Mouse (Mus musculus) MEL (cell line): ENCODE results near the gene Hist1h1t. TPM values are rescaled to one million over a fixed set of nuclear protein-coding genes. Genes with fewer than 3 reads are reported as not detected.
"Not testable (repeated sequence)": the region's sequence is repeated elsewhere in the genome, so short reads cannot be mapped to it uniquely, and the experiment has no call there.

ENCODE experiments used
- DNase-seq: peaks from one replicate; pipeline ENCODE4 v3.0.0; 2011; ENCODE audit warnings: low read depth, low spot score
- H3K27ac ChIP-seq: 2 replicates; pipeline ENCODE4 v1.5.1; 2012; ENCODE audit warnings: low read depth, mild to moderate bottlenecking, control low read depth, low read length, moderate library complexity; ENCODE audit not compliant: control insufficient read depth
- H3K27me3 ChIP-seq, 2 experiments: fragments of 150-350 bp in 1 of 2; sonication (generic) in 1 of 2; 2 replicates each; pipeline ENCODE4 v1.6.1; 2012; ENCODE audit warnings: low read length in 2 of 2, mild to moderate bottlenecking in 2 of 2, improper control_type of control experiment in 1 of 2, moderate library complexity in 1 of 2; ENCODE audit not compliant: insufficient read depth in 2 of 2, control insufficient read depth in 1 of 2
- H3K36me3 ChIP-seq, 2 experiments: 2 replicates each; pipeline ENCODE4 v1.6.1; 2012 to 2014; ENCODE audit warnings: low read length in 2 of 2, improper control_type of control experiment in 1 of 2, inconsistent platforms in 1 of 2, mild to moderate bottlenecking in 1 of 2; ENCODE audit not compliant: insufficient read depth in 2 of 2, control insufficient read depth in 1 of 2
- H3K4me1 ChIP-seq, 2 experiments: fragments of 150-350 bp in 1 of 2; sonication (generic) in 1 of 2; 2 replicates each; pipeline ENCODE4 v1.6.1; 2012; ENCODE audit warnings: low read length in 2 of 2, improper control_type of control experiment in 1 of 2, mild to moderate bottlenecking in 1 of 2; ENCODE audit not compliant: insufficient read depth in 2 of 2, control insufficient read depth in 1 of 2
- H3K4me3 ChIP-seq, 2 experiments: fragments of 150-350 bp in 1 of 2; sonication (generic) in 1 of 2; 2 replicates each; pipeline ENCODE4 v1.5.1; 2012; ENCODE audit warnings: low read depth in 2 of 2, low read length in 2 of 2, mild to moderate bottlenecking in 2 of 2, moderate library complexity in 2 of 2, control low read depth in 1 of 2, improper control_type of control experiment in 1 of 2; ENCODE audit not compliant: control insufficient read depth in 1 of 2, insufficient read depth in 1 of 2
- H3K79me2 ChIP-seq: 2 replicates; pipeline ENCODE4 v1.6.1; 2012; ENCODE audit warnings: mild to moderate bottlenecking, low read length, moderate library complexity; ENCODE audit not compliant: control insufficient read depth, poor library complexity, insufficient read depth
- H3K9ac ChIP-seq: 2 replicates; pipeline ENCODE4 v1.6.1; 2012; ENCODE audit warnings: low read depth, mild to moderate bottlenecking, control low read depth, low read length, moderate library complexity; ENCODE audit not compliant: control insufficient read depth, poor library complexity, severe bottlenecking
- H3K9me3 ChIP-seq: fragments of 150-350 bp; sonication (generic); replicated peaks from 2 replicates; pipeline ENCODE4 v1.6.1; 2012; ENCODE audit warnings: mild to moderate bottlenecking, low read length, improper control_type of control experiment, moderate library complexity; ENCODE audit not compliant: insufficient read depth
- EP300 ChIP-seq, 2 experiments: IDR thresholded peaks; 2 replicates each; pipeline ENCODE4 v1.6.1; 2011; ENCODE audit warnings: improper control_type of control experiment in 2 of 2, low read length in 2 of 2, low read depth in 1 of 2, mild to moderate bottlenecking in 1 of 2
- ETS1 ChIP-seq: IDR thresholded peaks from 2 replicates; pipeline ENCODE4 v1.6.1; 2012; ENCODE audit warnings: low read depth, mild to moderate bottlenecking, inconsistent platforms, low read length, improper control_type of control experiment, moderate library complexity
- MAFK ChIP-seq: IDR thresholded peaks from 2 replicates; pipeline ENCODE4 v1.6.1; 2011; ENCODE audit warnings: low read depth, mild to moderate bottlenecking, low read length, improper control_type of control experiment, borderline replicate concordance
- MAZ ChIP-seq: IDR thresholded peaks from 2 replicates; pipeline ENCODE4 v1.6.1; 2012; ENCODE audit warnings: low read depth, mild to moderate bottlenecking, inconsistent platforms, low read length, improper control_type of control experiment
- NRF1 ChIP-seq: IDR thresholded peaks from 2 replicates; pipeline ENCODE4 v1.6.1; 2014; ENCODE audit warnings: low read depth, mild to moderate bottlenecking, inconsistent platforms, low read length, improper control_type of control experiment, moderate library complexity; ENCODE audit not compliant: poor library complexity, insufficient read depth, severe bottlenecking
- POLR2A ChIP-seq, 2 experiments: IDR thresholded peaks; 2 replicates each; pipeline ENCODE4 v1.6.1; 2011 to 2012; ENCODE audit warnings: low read length in 2 of 2, mild to moderate bottlenecking in 2 of 2, control low read depth in 1 of 2, improper control_type of control experiment in 1 of 2, low read depth in 1 of 2, moderate library complexity in 1 of 2; ENCODE audit not compliant: control insufficient read depth in 1 of 2, insufficient read depth in 1 of 2, poor library complexity in 1 of 2
- POLR2AphosphoS5 ChIP-seq: IDR thresholded peaks from 2 replicates; pipeline ENCODE4 v1.6.1; 2012; ENCODE audit warnings: low read depth, borderline replicate concordance, mild to moderate bottlenecking, inconsistent platforms, low read length, moderate library complexity, mixed read lengths
- RAD21 ChIP-seq: IDR thresholded peaks from 2 replicates; pipeline ENCODE4 v1.6.1; 2011; ENCODE audit warnings: mild to moderate bottlenecking, low read depth, low read length, improper control_type of control experiment
- TBP ChIP-seq: IDR thresholded peaks from 2 replicates; pipeline ENCODE4 v1.8.0; 2011; ENCODE audit warnings: low read depth, low read length, improper control_type of control experiment
- TCF12 ChIP-seq: IDR thresholded peaks from 2 replicates; pipeline ENCODE4 v1.6.1; 2014; ENCODE audit warnings: low read depth, mild to moderate bottlenecking, inconsistent platforms, low read length, improper control_type of control experiment, moderate library complexity
- UBTF ChIP-seq: IDR thresholded peaks from 2 replicates; pipeline ENCODE4 v1.6.1; 2012; ENCODE audit warnings: low read depth, mild to moderate bottlenecking, inconsistent platforms, low read length, improper control_type of control experiment, moderate library complexity, borderline replicate concordance; ENCODE audit not compliant: insufficient read depth
- USF2 ChIP-seq, 2 experiments: IDR thresholded peaks; 2 replicates each; pipeline ENCODE4 v1.6.1; 2011 to 2012; ENCODE audit warnings: improper control_type of control experiment in 2 of 2, low read length in 2 of 2, borderline replicate concordance in 1 of 2, inconsistent platforms in 1 of 2, low read depth in 1 of 2, mild to moderate bottlenecking in 1 of 2; ENCODE audit not compliant: insufficient read depth in 1 of 2
- ZMIZ1 ChIP-seq: IDR thresholded peaks from 2 replicates; pipeline ENCODE4 v1.6.1; 2012; ENCODE audit warnings: low read depth, mild to moderate bottlenecking, inconsistent platforms, low read length, improper control_type of control experiment, moderate library complexity
- polyA plus RNA-seq, 2 experiments: library from polyadenylated mRNA; stranded (reverse) in 1 of 2; unstranded in 1 of 2; fragments of >175 nt in 1 of 2; fragments of >200 nt in 1 of 2; gene quantifications; 2 replicates each; pipeline versions ENCODE4 v1.2.1 to v1.2.4; 2012; ENCODE audit warnings: low replicate concordance in 2 of 2, low read depth in 1 of 2; ENCODE audit not compliant: insufficient read length in 2 of 2, insufficient read depth in 1 of 2, missing spikeins in 1 of 2
- total RNA-seq: library from RNA; depleted of rRNA; stranded (reverse); fragments of 300-350 nt; gene quantifications from 2 replicates; pipeline ENCODE4 v1.2.3, GENCODE M21; 2012

Hist1h1t gene
- total and polyA plus RNA-seq, 3 experiments, result 2.7 TPM; not detected in 2

GRCm38 (mm10) chr13:23682623-23682946 is 13.0 kb upstream of the Hist1h1t start:
- Histone ChIP-seq H3K27me3 (no peaks in the 10 kb centered on the region), H3K4me3 (peak overlapping the region; percentile 6 to 47; a peak in 3 of 4 replicates), H3K36me3 (peaks cover 0 to 19% of the 10 kb centered on the region in 2 experiments; a peak in 2 of 4 replicates), H3K79me2 (no peaks in the 10 kb centered on the region), H3K9me3 (no peaks in the 10 kb centered on the region), H3K27ac (peak overlapping the region; percentile 86), H3K4me1 (peaks cover 0 to 14% of the 10 kb centered on the region in 2 experiments; a peak in 2 of 4 replicates), H3K9ac (peak overlapping the region; percentile 75)
- no peak for TF ChIP-seq USF2 (IDR thresholded peaks at IDR 0.05; ENCODE audit: borderline replicate concordance in 1 of 2, insufficient read depth in 1 of 2, low read depth in 1 of 2, low read length in 2 of 2)
- no peak for TF ChIP-seq ZMIZ1
- no peak for TF ChIP-seq TCF12
- TF ChIP-seq EP300 (IDR thresholded peaks at IDR 0.05; ENCODE audit: low read depth in 1 of 2, low read length in 2 of 2), result no peak
- TF ChIP-seq RAD21, result no peak
- TF ChIP-seq NRF1, result no peak
- TF ChIP-seq TBP, result no peak
- no peak for TF ChIP-seq MAFK
- no peak for TF ChIP-seq POLR2AphosphoS5
- TF ChIP-seq ETS1, result no peak
- TF ChIP-seq MAZ, result no peak
- peak; percentile 84 for DNase-seq

DNA sequence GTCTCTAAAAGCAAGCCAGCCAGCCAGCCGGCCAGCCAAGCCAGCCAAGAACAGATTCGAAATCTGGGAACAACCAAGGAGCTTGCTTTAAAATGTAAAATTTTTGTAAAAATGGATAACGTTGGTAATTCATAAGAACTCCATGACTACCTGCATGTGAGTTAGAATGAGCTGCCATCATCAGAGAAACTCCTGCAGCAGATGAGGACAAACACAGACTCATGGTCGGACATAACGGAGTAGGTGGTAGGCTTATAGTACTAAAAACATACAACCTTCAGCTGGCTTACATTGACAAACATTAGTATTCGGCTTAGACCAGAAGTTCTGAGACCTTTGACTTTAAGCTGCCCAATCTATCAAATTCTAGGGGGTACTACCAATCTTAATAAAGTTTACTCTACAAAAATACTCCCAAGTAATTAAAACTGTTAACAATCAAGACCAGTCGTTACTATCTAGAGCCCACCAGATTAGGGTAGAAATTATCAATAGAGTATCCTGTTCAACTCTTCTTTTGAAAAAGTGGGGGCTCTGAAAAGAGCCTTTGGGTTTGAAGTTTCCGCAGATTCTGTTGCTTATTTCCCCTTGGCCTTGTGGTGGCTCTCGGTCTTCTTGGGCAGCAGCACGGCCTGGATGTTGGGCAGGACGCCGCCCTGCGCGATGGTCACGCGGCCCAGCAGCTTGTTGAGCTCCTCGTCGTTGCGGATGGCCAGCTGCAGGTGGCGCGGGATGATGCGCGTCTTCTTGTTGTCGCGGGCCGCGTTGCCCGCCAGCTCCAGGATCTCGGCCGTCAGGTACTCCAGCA is 12.5 kb upstream of the Hist1h1t start:
- TF ChIP-seq POLR2A (IDR thresholded peaks at IDR 0.05; ENCODE audit: control insufficient read depth in 1 of 2, insufficient read depth in 1 of 2, low read depth in 1 of 2, low read length in 2 of 2, poor library complexity in 1 of 2) (peak; percentile 77 to 80; a peak in 3 of 4 replicates), POLR2AphosphoS5 (peak; percentile 98; the same call in 1 of the 2 replicates), UBTF (0 out of 2 replicates have a peak, but pooled peaks have one; percentile 85)
- TF ChIP-seq, all 39 proteins: peak for 3; not testable (repeated sequence) for 36
- not testable (repeated sequence) for H3K9me3 ChIP-seq, H3K79me2 ChIP-seq, H3K27me3 ChIP-seq
- H3K9ac ChIP-seq, result peak overlapping the region; percentile 75
- H3K27ac ChIP-seq, result peak overlapping the region; percentile 86
- DNase-seq, result peak; percentile 86
- H3K36me3 ChIP-seq, result peaks cover 0 to 19% of the 10 kb centered on the region in 2 experiments; a peak in 2 of 4 replicates
- peak overlapping the region; percentile 6 to 50 for H3K4me3 ChIP-seq
- peaks cover 0 to 14% of the 10 kb centered on the region in 2 experiments; a peak in 2 of 4 replicates for H3K4me1 ChIP-seq
